Mouse (Mus musculus): ENCODE results near the gene Slc27a4. TPM values are rescaled to one million over a fixed set of nuclear protein-coding genes. Genes with fewer than 3 reads are reported as not detected.

Gene Slc27a4
- polyA plus RNA-seq, 1 experiment: 37.1 TPM

GRCm38 (mm10) chr2:29843231-29844105 lies 41.0 kb downstream of the Slc27a4 start:
- WGBS: 82% methylated on average over 9 of the region's 9 CpGs
- no peak for TF ChIP-seq POLR2A (IDR thresholded peaks at IDR 0.05; ENCODE audit: borderline replicate concordance, extremely low read depth, low read depth, low read length)
- no peak for TF ChIP-seq CTCF (IDR thresholded peaks at IDR 0.05; ENCODE audit: insufficient read depth, low read length)

GRCm38 (mm10) chr2:29844115-29844514 lies 41.7 kb downstream of the Slc27a4 start:
- Histone ChIP-seq H3K4me3 (replicated peaks; ENCODE audit: extremely low read depth, low read depth, low read length) (no peak overlapping the region), H3K4me1 (ENCODE audit: control insufficient read depth, insufficient read depth, low read length) (no peaks in the 10 kb centered on the region)
- 90% methylated on average over 2 of the region's 2 CpGs for WGBS
- TF ChIP-seq CTCF (IDR thresholded peaks at IDR 0.05; ENCODE audit: insufficient read depth, low read length) (no peak), POLR2A (IDR thresholded peaks at IDR 0.05; ENCODE audit: borderline replicate concordance, extremely low read depth, low read depth, low read length) (no peak)
- DNase-seq: no peak

More at GRCm38 (mm10) chr2:29843231-29844105, 41.0 kb downstream of the Slc27a4 start:
- H3K4me3 ChIP-seq (replicated peaks; ENCODE audit: extremely low read depth, low read depth, low read length): no peak overlapping the region
- DNase-seq: no peak
- no peaks in the 10 kb centered on the region for H3K4me1 ChIP-seq (ENCODE audit: control insufficient read depth, insufficient read depth, low read length)

- 72% methylated on average over 3 of the region's 3 CpGs for WGBS
- Histone ChIP-seq H3K4me3 (replicated peaks; ENCODE audit: extremely low read depth, low read depth, low read length) (no peak overlapping the region), H3K4me1 (ENCODE audit: control insufficient read depth, insufficient read depth, low read length) (no peaks in the 10 kb centered on the region)
- TF ChIP-seq POLR2A (IDR thresholded peaks at IDR 0.05; ENCODE audit: borderline replicate concordance, extremely low read depth, low read depth, low read length) (no peak), CTCF (IDR thresholded peaks at IDR 0.05; ENCODE audit: insufficient read depth, low read length) (no peak)
- no peak for DNase-seq
Observed at GRCm38 (mm10) chr2:29844661-29845060, 42.2 kb downstream of the Slc27a4 start.

GRCm38 (mm10) chr2:29845636-29846035 lies 43.2 kb downstream of the Slc27a4 start:
- DNase-seq: no peak
- Histone ChIP-seq H3K4me1 (ENCODE audit: control insufficient read depth, insufficient read depth, low read length) (no peaks in the 10 kb centered on the region), H3K4me3 (replicated peaks; ENCODE audit: extremely low read depth, low read depth, low read length) (no peak overlapping the region)
- WGBS: 61% methylated on average over 25 of the region's 25 CpGs
- no peak for TF ChIP-seq CTCF (IDR thresholded peaks at IDR 0.05; ENCODE audit: insufficient read depth, low read length)
- TF ChIP-seq POLR2A (IDR thresholded peaks at IDR 0.05; ENCODE audit: borderline replicate concordance, extremely low read depth, low read depth, low read length): no peak

GRCm38 (mm10) chr2:29846061-29846853 lies 43.8 kb downstream of the Slc27a4 start:
- DNase-seq: no peak
- TF ChIP-seq CTCF (IDR thresholded peaks at IDR 0.05; ENCODE audit: insufficient read depth, low read length) (no peak), POLR2A (IDR thresholded peaks at IDR 0.05; ENCODE audit: borderline replicate concordance, extremely low read depth, low read depth, low read length) (no peak)
- Histone ChIP-seq H3K4me3 (replicated peaks; ENCODE audit: extremely low read depth, low read depth, low read length) (no peak overlapping the region), H3K4me1 (ENCODE audit: control insufficient read depth, insufficient read depth, low read length) (no peaks in the 10 kb centered on the region)
- WGBS: 41% methylated on average over 47 of the region's 47 CpGs

- Histone ChIP-seq H3K4me1 (ENCODE audit: control insufficient read depth, insufficient read depth, low read length) (no peaks in the 10 kb centered on the region), H3K4me3 (replicated peaks; ENCODE audit: extremely low read depth, low read depth, low read length) (no peak overlapping the region)
- TF ChIP-seq POLR2A (IDR thresholded peaks at IDR 0.05; ENCODE audit: borderline replicate concordance, extremely low read depth, low read depth, low read length): no peak
- no peak for TF ChIP-seq CTCF (IDR thresholded peaks at IDR 0.05; ENCODE audit: insufficient read depth, low read length)
- DNase-seq: no peak
- 75% methylated on average over 3 of the region's 3 CpGs for WGBS
Observed at GRCm38 (mm10) chr2:29846911-29847310, 44.5 kb downstream of the Slc27a4 start.

GRCm38 (mm10) chr2:29849041-29849440 lies 46.6 kb downstream of the Slc27a4 start:
- no peak for DNase-seq
- no peak overlapping the region for H3K4me3 ChIP-seq (replicated peaks; ENCODE audit: extremely low read depth, low read depth, low read length)
- TF ChIP-seq POLR2A (IDR thresholded peaks at IDR 0.05; ENCODE audit: borderline replicate concordance, extremely low read depth, low read depth, low read length): no peak
- TF ChIP-seq CTCF (IDR thresholded peaks at IDR 0.05; ENCODE audit: insufficient read depth, low read length): no peak
- H3K4me1 ChIP-seq (ENCODE audit: control insufficient read depth, insufficient read depth, low read length): no peaks in the 10 kb centered on the region
- 45% methylated on average over 8 of the region's 8 CpGs for WGBS

GRCm38 (mm10) chr2:29849841-29850480 lies 47.5 kb downstream of the Slc27a4 start:
- TF ChIP-seq POLR2A (IDR thresholded peaks at IDR 0.05; ENCODE audit: borderline replicate concordance, extremely low read depth, low read depth, low read length) (no peak), CTCF (IDR thresholded peaks at IDR 0.05; ENCODE audit: insufficient read depth, low read length) (no peak)
- no peak for DNase-seq
- Histone ChIP-seq H3K4me1 (ENCODE audit: control insufficient read depth, insufficient read depth, low read length) (no peaks in the 10 kb centered on the region), H3K4me3 (replicated peaks; ENCODE audit: extremely low read depth, low read depth, low read length) (no peak overlapping the region)
- whole genome bisulfite sequencing: 49% methylated on average over 5 of the region's 5 CpGs

- Histone ChIP-seq H3K4me1 (ENCODE audit: control insufficient read depth, insufficient read depth, low read length) (no peaks in the 10 kb centered on the region), H3K4me3 (replicated peaks; ENCODE audit: extremely low read depth, low read depth, low read length) (no peak overlapping the region)
- TF ChIP-seq POLR2A (IDR thresholded peaks at IDR 0.05; ENCODE audit: borderline replicate concordance, extremely low read depth, low read depth, low read length): no peak
- TF ChIP-seq CTCF (IDR thresholded peaks at IDR 0.05; ENCODE audit: insufficient read depth, low read length): no peak
- no peak for DNase-seq
- 53% methylated on average over 4 of the region's 4 CpGs for WGBS
Observed at GRCm38 (mm10) chr2:29852957-29853485, 50.6 kb downstream of the Slc27a4 start.
